Mouse (Mus musculus) ES-Bruce4 (cell line): ENCODE results near the gene 2310034G01Rik.

ENCODE experiments used
- CTCF ChIP-seq: IDR thresholded peaks from one replicate; pipeline ENCODE4 v1.8.1; 2011; ENCODE audit warnings: low read depth, low read length
- POLR2A ChIP-seq: IDR thresholded peaks from one replicate; pipeline ENCODE4 v1.8.1; 2011; ENCODE audit warnings: low read length; ENCODE audit not compliant: insufficient read depth

GRCm38 (mm10) chr19:46363294-46364009 is 13.3 kb upstream of the 2310034G01Rik start:
- TF ChIP-seq CTCF (no peak), POLR2A (no peak)
